Mouse (Mus musculus) small intestine, adult 2 months (tissue): Measurements from ENCODE around the gene Gchfr.

Source experiments
- CTCF ChIP-seq: fragments of 200-500 bp; IDR thresholded peaks from 2 replicates; pipeline ENCODE4 v1.5.1; 2012; ENCODE audit warnings: low read depth, mild to moderate bottlenecking, control low read depth, inconsistent platforms, low read length, moderate library complexity, mixed read lengths; ENCODE audit not compliant: insufficient replicate concordance, insufficient read length; ENCODE audit errors: extremely low read depth
- POLR2A ChIP-seq: fragments of 200-500 bp; IDR thresholded peaks from 2 replicates; pipeline ENCODE4 v1.6.1; 2012; ENCODE audit warnings: low read depth, mild to moderate bottlenecking, control low read depth, inconsistent platforms, low read length, moderate library complexity

- no peak for TF ChIP-seq CTCF
- TF ChIP-seq POLR2A: no peak
Observed at GRCm38 (mm10) chr2:119165401-119165800, 2.2 kb upstream of the Gchfr start.
